Mouse (Mus musculus) C2C12 (cell line): ENCODE measurements around the gene Slc6a19.

Experiments used
- CEBPB ChIP-seq: IDR thresholded peaks from one replicate; pipeline ENCODE4 v1.6.1; 2011; ENCODE audit warnings: low read depth, mild to moderate bottlenecking, control low read depth, moderate library complexity
- CTCF ChIP-seq: IDR thresholded peaks from one replicate; pipeline ENCODE4 v1.5.1; 2011; ENCODE audit not compliant: control insufficient read depth, insufficient read depth, insufficient read length
- FOSL1 ChIP-seq: IDR thresholded peaks from one replicate; pipeline ENCODE4 v1.8.0; 2011; ENCODE audit warnings: mild to moderate bottlenecking, low read length; ENCODE audit not compliant: poor library complexity, insufficient read depth, severe bottlenecking
- MAX ChIP-seq: IDR thresholded peaks from one replicate; pipeline ENCODE4 v1.6.1; 2011; ENCODE audit warnings: mild to moderate bottlenecking, control low read depth
- MYOD1 ChIP-seq: IDR thresholded peaks from one replicate; pipeline ENCODE4 v1.6.1; 2011; ENCODE audit warnings: low read depth; ENCODE audit not compliant: control insufficient read depth, insufficient read length
- MYOG ChIP-seq: IDR thresholded peaks from one replicate; pipeline ENCODE4 v1.6.1; 2011; ENCODE audit not compliant: control insufficient read depth, insufficient read length; ENCODE audit errors: extremely low read depth
- USF1 ChIP-seq: IDR thresholded peaks from one replicate; pipeline ENCODE4 v1.6.1; 2011; ENCODE audit warnings: low read depth, mild to moderate bottlenecking, control low read depth, moderate library complexity

GRCm38 (mm10) chr13:73684412-73684811 is 20.3 kb downstream of the Slc6a19 start:
- no peak for TF ChIP-seq CTCF
- no peak for TF ChIP-seq CEBPB
- TF ChIP-seq USF1 = no peak
- TF ChIP-seq MYOG = no peak
- TF ChIP-seq MYOD1 = no peak
- no peak for TF ChIP-seq MAX
- no peak for TF ChIP-seq FOSL1
